In the genomic region with DNA sequence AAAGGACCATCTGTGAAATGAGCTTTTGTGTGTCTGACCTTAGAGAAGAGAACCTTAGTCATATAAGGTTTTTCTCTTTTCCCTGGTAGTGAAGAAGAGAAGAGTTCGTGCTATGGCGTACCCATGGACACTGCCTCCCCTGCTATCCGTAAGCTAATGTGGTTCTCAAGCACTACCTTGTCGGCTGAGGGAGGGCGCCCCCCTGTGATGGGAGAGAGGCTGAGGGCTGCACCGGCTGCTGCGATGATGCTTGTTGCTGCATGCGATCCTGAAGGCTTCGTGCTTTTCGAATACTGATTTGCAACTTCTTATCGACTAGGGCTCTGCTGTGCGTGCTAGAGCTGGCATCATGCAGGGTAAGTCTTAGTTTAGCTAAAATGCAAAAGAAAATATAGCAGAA, we compare ENCODE assay signal across 11 mouse cellular contexts. TPM values are rescaled to one million over a fixed set of nuclear protein-coding genes. Genes with fewer than 3 reads are reported as not detected.
DNase-seq lines count a peak whose midpoint lies in the region; ATAC-seq lines count a peak whose summit lies in the region.
"Had no signal": no experiment of that assay in that cellular context is flagged by ENCODE, and none has a peak within 500 bp of the region (broad histone marks: within the 10 kb centered on the region; RNA-seq: fewer than 3 reads in every experiment).

No protein-coding gene starts in this region.

- H3K4me3 ChIP-seq in hindbrain, embryonic 11.5 days (ENCODE audit: low read depth, low read length), result no peak overlapping the region
- H3K4me3 ChIP-seq in hindbrain, embryonic 12.5 days, result no peak overlapping the region
- H3K4me3 ChIP-seq: hindbrain, embryonic 13.5 days had no signal

- no peaks in the 10 kb centered on the region for H3K9me3 ChIP-seq in hindbrain, embryonic 11.5 days (ENCODE audit: control insufficient read depth, low read length)
- no peaks in the 10 kb centered on the region for H3K9me3 ChIP-seq in hindbrain, embryonic 12.5 days (replicated peaks)
- H3K9me3 ChIP-seq: hindbrain, embryonic 13.5 days had no signal

- no peaks in the 10 kb centered on the region for H3K4me1 ChIP-seq in hindbrain, embryonic 11.5 days (replicated peaks; ENCODE audit: control insufficient read depth, insufficient read depth, low read length)
- no peaks in the 10 kb centered on the region for H3K4me1 ChIP-seq in hindbrain, embryonic 12.5 days
- H3K4me1 ChIP-seq: hindbrain, embryonic 13.5 days had no signal

- no peak overlapping the region for H3K9ac ChIP-seq in hindbrain, embryonic 11.5 days (ENCODE audit: low read depth, low read length)
- H3K9ac ChIP-seq in hindbrain, embryonic 12.5 days, result no peak overlapping the region
- H3K9ac ChIP-seq: hindbrain, embryonic 13.5 days had no signal

- DNase-seq in hindbrain, embryonic 11.5 days (ENCODE audit: low spot score), result peak; percentile 7
- peak; percentile 15 for DNase-seq in right cerebral cortex, postnatal 4 days
- DNase-seq in right cerebral cortex, adult 18-20 months, result no peak
- peak; percentile 77 for DNase-seq in thymus, postnatal 4 days
- DNase-seq in spleen, postnatal 4 days (ENCODE audit: low spot score in 2 of 2), result no peak
- DNase-seq: cerebellum, adult 2 months had no signal

- ATAC-seq in hindbrain, embryonic 11.5 days (ENCODE audit: low FRiP score), result no peak
- no peak for ATAC-seq in hindbrain, embryonic 12.5 days (ENCODE audit: low FRiP score)
- ATAC-seq in erythroblast, adult 5-6 weeks (replicated peaks; ENCODE audit: low FRiP score, poor library complexity, severe bottlenecking), result 0 out of 2 replicates have a peak, but pooled peaks have one; percentile 38
- ATAC-seq: forebrain, embryonic 16.5 days had no signal

- peaks cover 5% of the 10 kb centered on the region; the same call in 1 of the 2 replicates for H3K36me3 ChIP-seq in hindbrain, embryonic 11.5 days (ENCODE audit: control insufficient read depth, insufficient read depth, low read length)
- peaks cover 52% of the 10 kb centered on the region for H3K36me3 ChIP-seq in hindbrain, embryonic 12.5 days

- H3K4me2 ChIP-seq in hindbrain, embryonic 11.5 days (replicated peaks; ENCODE audit: low read depth, low read length), result no peak overlapping the region
- no peak overlapping the region for H3K4me2 ChIP-seq in hindbrain, embryonic 12.5 days (replicated peaks)
- H3K4me2 ChIP-seq: hindbrain, embryonic 13.5 days; midbrain, embryonic 11.5 days had no signal

- H3K27ac ChIP-seq in hindbrain, embryonic 11.5 days (ENCODE audit: low read depth, low read length), result no peak overlapping the region
- no peak overlapping the region for H3K27ac ChIP-seq in hindbrain, embryonic 12.5 days
- H3K27ac ChIP-seq: hindbrain, embryonic 13.5 days had no signal

- 77% methylated on average over 12 of the region's 12 CpGs for WGBS in hindbrain, embryonic 11.5 days
- WGBS in hindbrain, embryonic 12.5 days, result 79% methylated on average over 12 of the region's 12 CpGs

- H3K27me3 ChIP-seq in hindbrain, embryonic 11.5 days (ENCODE audit: control insufficient read depth, insufficient read depth, low read length), result no peaks in the 10 kb centered on the region
- H3K27me3 ChIP-seq in hindbrain, embryonic 12.5 days, result no peaks in the 10 kb centered on the region
- H3K27me3 ChIP-seq: hindbrain, embryonic 13.5 days had no signal

RNA-seq across cellular contexts. Expression of a gene that starts 18.3 kb away (rescaled TPM):
- polyA plus RNA-seq in hindbrain, embryonic 11.5 days (2014; fragmentation: Nextera tagmentation; extraction: Ambion mirVana), result 67.0 and 67.2 TPM in 2 replicates
- polyA plus RNA-seq in hindbrain, embryonic 12.5 days (2016; fragmentation: Nextera tagmentation; extraction: Ambion mirVana), result 69.4 and 74.0 TPM in 2 replicates
- total RNA-seq in erythroblast, adult 5-6 weeks (2015; ENCODE audit: low replicate concordance), result 114 and 134 TPM in 2 replicates
- total RNA-seq in erythroblast, adult 5-6 weeks (2017; ENCODE audit: low replicate concordance), result 72.4 and 84.6 TPM in 2 replicates

Comparison
In these comparisons a context has a peak if more than half of its experiments do, and no peak if none do; other contexts are left out.
1. DNase-seq: peak in hindbrain, embryonic 11.5 days (single experiment), right cerebral cortex, postnatal 4 days (single experiment) and thymus, postnatal 4 days (single experiment); none in right cerebral cortex, adult 18-20 months (single experiment) and spleen, postnatal 4 days (0 of 2).